Comparison of ENCODE assay signal across 30 mouse cellular contexts in the genomic region with DNA sequence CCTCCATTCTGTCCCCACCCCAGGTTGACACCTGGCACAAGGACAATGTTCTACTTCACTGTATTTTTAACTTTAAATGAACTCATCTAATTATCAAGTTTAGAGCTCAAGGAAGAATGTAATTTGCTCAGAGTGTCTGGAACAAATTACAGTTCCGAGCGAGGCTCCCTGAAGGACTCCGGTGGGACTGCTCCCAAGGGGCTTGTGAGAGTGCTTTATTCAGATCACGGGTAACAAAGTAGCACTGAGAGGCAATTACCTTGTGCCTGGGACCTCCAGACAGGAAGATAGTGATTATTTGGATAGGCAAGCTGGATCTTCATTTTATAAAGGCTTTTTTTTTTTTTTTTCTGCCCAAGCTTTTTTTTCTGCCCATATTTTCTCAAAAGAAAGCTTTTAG. TPM values are rescaled to one million over a fixed set of nuclear protein-coding genes. Genes with fewer than 3 reads are reported as not detected.
"Had no signal": no experiment of that assay in that cellular context is flagged by ENCODE, and none has a peak within 500 bp of the region (broad histone marks: within the 10 kb centered on the region; RNA-seq: fewer than 3 reads in every experiment).

No protein-coding gene starts in this region.

- H3K27me3 ChIP-seq: intestine, embryonic 15.5 days; limb, embryonic 12.5 days; limb, embryonic 15.5 days; midbrain, embryonic 12.5 days; neural tube, embryonic 13.5 days had no signal

- H3K36me3 ChIP-seq: intestine, embryonic 15.5 days; limb, embryonic 12.5 days; limb, embryonic 15.5 days; midbrain, embryonic 12.5 days; neural tube, embryonic 13.5 days had no signal

- H3K9me3 ChIP-seq: intestine, embryonic 15.5 days; limb, embryonic 12.5 days; limb, embryonic 15.5 days; midbrain, embryonic 12.5 days; neural tube, embryonic 13.5 days had no signal

- DNase-seq: kidney, adult 11 months; kidney, adult 8-10 months; kidney, postnatal 14 days; kidney, postnatal 4 days; layer of hippocampus, adult 9-11 months; liver, postnatal 0 days; lung, embryonic 14.5 days; thymus, postnatal 25 days had no signal

- H3K4me1 ChIP-seq: intestine, embryonic 15.5 days; limb, embryonic 12.5 days; limb, embryonic 15.5 days; midbrain, embryonic 12.5 days; neural tube, embryonic 13.5 days had no signal

- H3K9ac ChIP-seq: intestine, embryonic 15.5 days; limb, embryonic 12.5 days; limb, embryonic 15.5 days; liver, embryonic 14.5 days; liver, postnatal 0 days; lung, embryonic 14.5 days; midbrain, embryonic 12.5 days; neural tube, embryonic 13.5 days had no signal

- ATAC-seq: intestine, embryonic 15.5 days; liver, postnatal 0 days; lung, postnatal 0 days had no signal

- H3K4me2 ChIP-seq: intestine, embryonic 15.5 days; limb, embryonic 12.5 days; limb, embryonic 15.5 days; liver, embryonic 11.5 days; lung, embryonic 14.5 days; midbrain, embryonic 12.5 days; neural tube, embryonic 13.5 days had no signal

- H3K27ac ChIP-seq: intestine, embryonic 15.5 days; limb, embryonic 12.5 days; limb, embryonic 15.5 days; liver, embryonic 14.5 days; macrophage; midbrain, embryonic 12.5 days; neural tube, embryonic 13.5 days had no signal

- H3K4me3 ChIP-seq: intestine, embryonic 15.5 days; limb, embryonic 12.5 days; limb, embryonic 15.5 days; midbrain, embryonic 12.5 days; myocyte; neural tube, embryonic 13.5 days had no signal

RNA-seq across cellular contexts. Expression of gene Gm10985, which starts 2.8 kb away (rescaled TPM):
- total RNA-seq: layer of hippocampus, adult 18-20 months; layer of hippocampus, postnatal 25 days; left cerebral cortex, adult 18-20 months; left cerebral cortex, postnatal 25 days; megakaryocyte, adult 5-6 weeks; monocyte, adult 5-6 weeks had no signal
- polyA plus RNA-seq: intestine, embryonic 15.5 days; kidney, embryonic 16.5 days; limb, embryonic 12.5 days; limb, embryonic 15.5 days; liver, embryonic 11.5 days; liver, embryonic 14.5 days; liver, postnatal 0 days; lung, embryonic 14.5 days; lung, postnatal 0 days; macrophage; midbrain, embryonic 12.5 days; myocyte; neural tube, embryonic 13.5 days; small intestine, adult 2 months; spleen, adult 2 months; stomach, embryonic 16.5 days; testis, adult 2 months; thymus, postnatal 0 days had no signal
